Mouse (Mus musculus) stomach, postnatal 0 days (tissue): Measurements from ENCODE around the gene Bcl2l13.

ENCODE experiments used
- CTCF ChIP-seq: IDR thresholded peaks from 2 replicates; pipeline ENCODE4 v1.5.1; 2016; ENCODE audit warnings: antibody characterized with exemption, low read depth, mild to moderate bottlenecking, moderate library complexity
- EP300 ChIP-seq: optimal IDR thresholded peaks from 2 replicates; pipeline ENCODE3; 2016; ENCODE audit warnings: antibody characterized with exemption

DNA sequence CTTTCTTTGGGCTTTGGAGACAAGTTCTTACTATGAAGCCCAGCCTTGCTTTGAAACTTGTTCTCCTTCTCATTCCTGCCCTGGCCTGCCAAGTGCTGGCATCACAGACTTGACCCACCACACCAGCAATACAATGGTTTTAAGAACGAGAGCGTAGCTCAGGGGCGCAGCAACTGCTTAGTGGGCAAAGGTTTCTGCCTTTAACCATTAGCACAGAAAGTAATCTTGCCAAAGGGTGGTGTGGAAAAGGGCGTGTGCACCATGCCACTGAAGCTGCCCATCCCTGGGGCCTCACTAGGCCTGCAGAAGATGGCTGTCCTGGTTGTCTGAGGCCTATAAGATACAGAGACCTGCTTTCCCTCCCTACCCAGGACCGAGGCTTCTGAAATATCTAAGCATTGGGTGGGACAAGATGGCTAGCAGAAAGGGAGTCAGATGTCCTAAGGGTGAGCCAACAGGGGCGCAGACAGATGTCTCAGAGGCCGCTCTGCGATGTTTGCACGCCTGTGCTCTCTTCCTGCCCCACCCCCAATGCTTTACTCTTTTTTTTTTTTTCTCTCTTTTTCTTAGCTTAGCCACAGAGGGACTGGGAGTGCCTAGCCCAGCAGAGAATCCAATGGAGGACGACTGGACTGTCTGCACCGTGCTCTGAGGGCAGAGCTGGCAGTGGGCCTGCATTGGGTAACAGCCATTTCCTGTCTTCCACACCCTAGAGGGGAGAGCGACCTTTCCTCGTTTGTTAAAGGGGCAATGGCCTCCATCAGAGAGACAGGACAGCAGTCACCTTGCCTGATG, 75.4 kb downstream of the Bcl2l13 start:
- TF ChIP-seq CTCF (no peak), EP300 (no peak)
